Mouse (Mus musculus): Measurements from ENCODE around the gene Amn.

Amn gene

GRCm38 (mm10) chr12:111323423-111323822 is 52.5 kb downstream of the Amn start:
- no peak for DNase-seq (ENCODE audit: low read depth, low spot score)

GRCm38 (mm10) chr12:111324536-111324935 is 53.6 kb downstream of the Amn start:
- DNase-seq (ENCODE audit: low read depth, low spot score): no peak

GRCm38 (mm10) chr12:111324949-111325348 is 54.1 kb downstream of the Amn start:
- no peak for DNase-seq (ENCODE audit: low read depth, low spot score)

GRCm38 (mm10) chr12:111325744-111326424 is 55.0 kb downstream of the Amn start:
- peak; percentile 19 for DNase-seq (ENCODE audit: low read depth, low spot score)

Measured in CD4-positive, CD25-positive, alpha-beta regulatory T cell, adult 2 months (primary cell).